Mouse (Mus musculus): ENCODE measurements around the gene Cldn11.

DNA sequence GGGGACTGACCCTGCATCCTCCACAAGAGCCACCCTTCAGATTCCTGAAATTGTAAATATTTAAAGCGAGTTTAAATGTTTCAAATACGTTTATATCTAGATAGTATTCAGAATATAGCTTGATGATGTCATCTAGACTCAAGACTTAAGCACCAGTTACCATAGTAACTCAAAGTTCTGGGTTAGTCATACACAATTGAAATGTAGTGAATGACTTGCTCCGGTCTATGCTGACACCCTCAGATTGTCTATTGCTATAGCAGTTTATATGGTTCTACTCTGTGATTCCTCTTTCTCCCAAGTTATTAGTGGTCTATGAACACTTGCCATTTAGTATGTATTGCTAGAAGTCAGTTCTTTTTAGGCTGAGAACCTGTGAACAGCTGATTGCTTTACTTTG lies 40.6 kb upstream of the Cldn11 start:
- TF ChIP-seq CTCF (IDR thresholded peaks at IDR 0.05; ENCODE audit: low read depth, low read length) = no peak
- no peak for TF ChIP-seq TAL1 (conservative IDR thresholded peaks at IDR 0.05; ENCODE audit: low read depth, low read length)
